Mouse (Mus musculus): Measurements from ENCODE around the gene Gm20379. TPM values are rescaled to one million over a fixed set of nuclear protein-coding genes. Genes with fewer than 3 reads are reported as not detected.
A peak's percentile ranks its signal among the peaks of the same experiment; 100 is the strongest.

The Gm20379 gene
- total RNA-seq, 1 experiment = 0.22 TPM

DNA sequence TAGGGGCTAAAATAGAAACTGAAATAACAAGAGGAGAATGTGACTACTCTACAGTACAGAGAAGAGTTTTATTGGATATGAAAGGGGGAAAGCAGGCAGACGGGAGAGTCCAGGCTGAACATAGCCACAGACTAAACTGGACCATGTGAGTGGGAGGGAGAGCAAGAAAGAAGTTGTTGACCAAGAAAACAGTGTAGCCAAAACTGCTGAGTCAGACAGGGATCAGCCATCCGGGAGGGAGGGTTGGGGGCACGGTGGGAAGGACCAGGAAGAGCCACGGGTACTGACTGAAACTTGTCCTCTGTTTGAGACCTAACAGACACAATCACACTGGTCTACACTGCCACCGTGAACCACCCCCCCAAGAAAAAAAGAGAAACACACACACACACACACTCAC, 20.2 kb downstream of the Gm20379 start:
- Histone ChIP-seq H3K9me3 (ENCODE audit: control insufficient read depth, insufficient read depth, low read depth, low read length) (no peaks in the 10 kb centered on the region), H3K4me3 (ENCODE audit: insufficient read depth in 1 of 2, low read depth in 1 of 2, low read length in 2 of 2, poor library complexity in 1 of 2, severe bottlenecking in 1 of 2) (no peak overlapping the region), H3K36me3 (ENCODE audit: control insufficient read depth, insufficient read depth, low read length, poor library complexity, severe bottlenecking) (peaks cover 2% of the 10 kb centered on the region; the same call in 1 of the 2 replicates), H3K27ac (ENCODE audit: insufficient read depth, low read depth, low read length, poor library complexity, severe bottlenecking) (no peak overlapping the region), H3K9ac (ENCODE audit: insufficient read depth, low read depth, low read length, poor library complexity, severe bottlenecking) (no peak overlapping the region), H3K4me1 (ENCODE audit: control insufficient read depth in 2 of 2, insufficient read depth in 2 of 2, low read length in 2 of 2, poor library complexity in 1 of 2) (peaks cover 0 to 5% of the 10 kb centered on the region in 2 experiments; a peak in 1 of 4 replicates)
- TF ChIP-seq MAFK (IDR thresholded peaks at IDR 0.05; ENCODE audit: insufficient read depth, low read depth, low read length) (peak; percentile 91), HCFC1 (IDR thresholded peaks at IDR 0.05; ENCODE audit: borderline replicate concordance, insufficient read depth, low read length) (no peak)
- in situ Hi-C loops (cut with MboI; ENCODE audit: low sequenced_read_pairs in 2 of 2, unreplicated experiment in 2 of 2) = no loop called here
- no peak for DNase-seq (ENCODE audit: low read depth, low spot score)

DNA sequence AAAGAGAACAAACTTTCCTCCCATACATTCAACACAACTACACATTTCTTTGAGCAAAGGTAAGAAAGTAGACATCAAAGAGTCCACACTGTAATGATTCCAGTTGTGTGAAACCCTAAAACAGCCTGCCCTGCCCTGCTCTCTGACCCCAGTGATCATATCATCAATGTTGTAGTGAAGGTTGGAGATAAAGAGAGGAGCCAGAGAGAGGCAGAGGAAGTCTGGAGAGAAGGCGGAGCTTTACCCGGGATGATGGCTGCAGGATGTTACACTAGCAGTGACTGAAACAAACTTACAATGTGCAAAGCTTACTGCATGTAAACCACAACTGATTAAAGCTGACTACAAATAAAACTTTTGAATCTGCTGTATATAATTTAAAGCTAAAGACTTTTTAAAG, 22.2 kb downstream of the Gm20379 start:
- in situ Hi-C loops (cut with MboI; ENCODE audit: low sequenced_read_pairs in 2 of 2, unreplicated experiment in 2 of 2) = no loop called here
- DNase-seq (ENCODE audit: low read depth, low spot score) = no peak
- Histone ChIP-seq H3K4me1 (ENCODE audit: control insufficient read depth in 2 of 2, insufficient read depth in 2 of 2, low read length in 2 of 2, poor library complexity in 1 of 2) (peaks cover 2 to 10% of the 10 kb centered on the region in 2 experiments; a peak in 2 of 4 replicates), H3K36me3 (ENCODE audit: control insufficient read depth, insufficient read depth, low read length, poor library complexity, severe bottlenecking) (peaks cover 2% of the 10 kb centered on the region; the same call in 1 of the 2 replicates), H3K27ac (ENCODE audit: insufficient read depth, low read depth, low read length, poor library complexity, severe bottlenecking) (no peak overlapping the region), H3K9me3 (ENCODE audit: control insufficient read depth, insufficient read depth, low read depth, low read length) (no peaks in the 10 kb centered on the region), H3K9ac (ENCODE audit: insufficient read depth, low read depth, low read length, poor library complexity, severe bottlenecking) (no peak overlapping the region), H3K4me3 (ENCODE audit: insufficient read depth in 1 of 2, low read depth in 1 of 2, low read length in 2 of 2, poor library complexity in 1 of 2, severe bottlenecking in 1 of 2) (no peak overlapping the region)
- TF ChIP-seq ZC3H11A (IDR thresholded peaks at IDR 0.05; ENCODE audit: borderline replicate concordance, low read depth, low read length) = no peak
- no peak for TF ChIP-seq MAFK (IDR thresholded peaks at IDR 0.05; ENCODE audit: insufficient read depth, low read depth, low read length)
- no peak for TF ChIP-seq HCFC1 (IDR thresholded peaks at IDR 0.05; ENCODE audit: borderline replicate concordance, insufficient read depth, low read length)
- no peak for TF ChIP-seq ZNF384 (IDR thresholded peaks at IDR 0.05; ENCODE audit: low read depth, low read length)
- no peak for TF ChIP-seq CHD2 (IDR thresholded peaks at IDR 0.05; ENCODE audit: low read depth, low read length)

DNA sequence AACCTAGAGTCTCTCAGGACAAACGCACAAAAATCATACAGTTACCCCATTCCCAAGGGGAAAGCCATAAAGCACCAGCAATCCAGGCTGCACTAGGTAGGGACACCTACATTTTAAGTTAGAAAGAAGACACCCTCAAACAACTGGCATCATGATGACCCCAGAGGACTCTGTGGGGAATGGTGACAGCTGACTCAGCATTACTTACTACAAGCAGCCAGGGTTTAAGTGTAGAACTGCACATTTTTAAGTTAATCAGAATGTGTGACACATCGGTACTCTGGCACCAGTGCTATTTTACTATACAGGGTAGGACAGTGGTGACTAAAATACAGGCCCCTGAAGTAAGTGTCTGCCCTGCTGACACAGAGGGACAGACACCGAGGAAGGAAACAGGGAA, 24.8 kb downstream of the Gm20379 start:
- in situ Hi-C loops (cut with MboI; ENCODE audit: low sequenced_read_pairs in 2 of 2, unreplicated experiment in 2 of 2) = no loop called here
- Histone ChIP-seq H3K27ac (ENCODE audit: insufficient read depth, low read depth, low read length, poor library complexity, severe bottlenecking) (no peak overlapping the region), H3K9me3 (ENCODE audit: control insufficient read depth, insufficient read depth, low read depth, low read length) (no peaks in the 10 kb centered on the region), H3K4me1 (ENCODE audit: control insufficient read depth in 2 of 2, insufficient read depth in 2 of 2, low read length in 2 of 2, poor library complexity in 1 of 2) (peaks cover 2 to 12% of the 10 kb centered on the region in 2 experiments; a peak in 2 of 4 replicates), H3K36me3 (ENCODE audit: control insufficient read depth, insufficient read depth, low read length, poor library complexity, severe bottlenecking) (peaks cover 8% of the 10 kb centered on the region; the same call in 1 of the 2 replicates), H3K4me3 (ENCODE audit: insufficient read depth in 1 of 2, low read depth in 1 of 2, low read length in 2 of 2, poor library complexity in 1 of 2, severe bottlenecking in 1 of 2) (no peak overlapping the region), H3K9ac (ENCODE audit: insufficient read depth, low read depth, low read length, poor library complexity, severe bottlenecking) (no peak overlapping the region)
- TF ChIP-seq MAFK (IDR thresholded peaks at IDR 0.05; ENCODE audit: insufficient read depth, low read depth, low read length) (peak; percentile 56; the same call in 1 of the 2 replicates), HCFC1 (IDR thresholded peaks at IDR 0.05; ENCODE audit: borderline replicate concordance, insufficient read depth, low read length) (no peak)
- DNase-seq (ENCODE audit: low read depth, low spot score) = no peak

DNA sequence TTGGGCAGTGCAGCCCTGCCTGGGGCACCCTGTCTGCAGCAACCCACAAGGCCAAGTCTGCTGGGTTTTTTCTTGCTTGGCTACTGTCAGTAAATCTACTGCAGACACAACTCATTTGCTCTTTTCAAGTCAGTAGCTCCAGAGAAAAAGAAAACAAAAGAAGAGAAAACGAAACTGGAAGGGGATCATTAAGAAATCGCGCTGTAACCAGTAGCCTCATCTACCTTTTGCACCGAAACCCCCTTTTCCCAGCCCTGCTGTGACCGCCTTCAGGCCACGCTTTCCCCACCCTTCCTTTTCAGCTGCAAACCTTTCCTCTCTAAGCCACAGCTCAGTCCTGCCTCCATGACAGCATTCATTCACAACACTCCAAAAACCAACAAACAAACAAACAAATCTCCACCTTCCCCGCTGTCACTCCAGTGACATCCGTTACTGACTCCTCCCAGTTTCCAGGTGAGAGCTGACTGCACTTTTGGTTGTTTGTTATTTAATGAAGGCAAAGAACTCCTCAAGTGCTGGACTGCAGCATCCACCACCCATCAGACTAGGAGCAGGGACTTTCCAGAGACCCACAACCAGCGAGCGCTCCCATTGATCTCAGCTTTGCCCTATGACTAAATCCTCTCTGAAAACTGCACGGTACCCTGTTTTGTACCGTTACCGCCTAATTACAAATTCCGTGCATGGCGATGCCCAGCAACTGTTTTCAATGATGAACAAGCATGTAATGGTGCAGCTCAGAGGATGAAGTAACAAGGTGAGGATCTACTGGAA, 26.5 kb downstream of the Gm20379 start:
- no peak overlapping the region for H3K27ac ChIP-seq (ENCODE audit: insufficient read depth, low read depth, low read length, poor library complexity, severe bottlenecking)
- peaks cover 13% of the 10 kb centered on the region for H3K36me3 ChIP-seq (ENCODE audit: control insufficient read depth, insufficient read depth, low read length, poor library complexity, severe bottlenecking)
- H3K4me1 ChIP-seq (ENCODE audit: control insufficient read depth in 2 of 2, insufficient read depth in 2 of 2, low read length in 2 of 2, poor library complexity in 1 of 2) = peaks cover 2 to 10% of the 10 kb centered on the region in 2 experiments; a peak in 2 of 4 replicates
- TF ChIP-seq ZC3H11A (IDR thresholded peaks at IDR 0.05; ENCODE audit: borderline replicate concordance, low read depth, low read length) (no peak), CHD2 (IDR thresholded peaks at IDR 0.05; ENCODE audit: low read depth, low read length) (no peak), ZNF384 (IDR thresholded peaks at IDR 0.05; ENCODE audit: low read depth, low read length) (no peak), MAFK (IDR thresholded peaks at IDR 0.05; ENCODE audit: insufficient read depth, low read depth, low read length) (no peak), HCFC1 (IDR thresholded peaks at IDR 0.05; ENCODE audit: borderline replicate concordance, insufficient read depth, low read length) (no peak)
- no peaks in the 10 kb centered on the region for H3K9me3 ChIP-seq (ENCODE audit: control insufficient read depth, insufficient read depth, low read depth, low read length)
- no peak for DNase-seq (ENCODE audit: low read depth, low spot score)
- no peak overlapping the region for H3K9ac ChIP-seq (ENCODE audit: insufficient read depth, low read depth, low read length, poor library complexity, severe bottlenecking)
- in situ Hi-C loops (cut with MboI; ENCODE audit: low sequenced_read_pairs in 2 of 2, unreplicated experiment in 2 of 2) = no loop called here
- H3K4me3 ChIP-seq (ENCODE audit: insufficient read depth in 1 of 2, low read depth in 1 of 2, low read length in 2 of 2, poor library complexity in 1 of 2, severe bottlenecking in 1 of 2) = no peak overlapping the region
